Mouse (Mus musculus): ENCODE results near the gene Gm36028. TPM values are rescaled to one million over a fixed set of nuclear protein-coding genes. Genes with fewer than 3 reads are reported as not detected.

Gene Gm36028
- 0.19 TPM in 1 of 2 replicates, not detected in the other for polyA plus RNA-seq (2015; fragmentation: Nextera tagmentation; extraction: Ambion mirVana)

- Histone ChIP-seq H3K9me3 (ENCODE audit: control insufficient read depth, low read length) (no peaks in the 10 kb centered on the region), H3K9ac (ENCODE audit: low read depth, low read length) (no peak within 1 kb of the TSS), H3K27me3 (replicated peaks; ENCODE audit: control insufficient read depth, insufficient read depth, low read length) (no peaks in the 10 kb centered on the region), H3K4me1 (ENCODE audit: control insufficient read depth, insufficient read depth, low read depth, low read length) (no peaks in the 10 kb centered on the region), H3K4me3 (ENCODE audit: low read length) (no peak within 1 kb of the TSS), H3K36me3 (ENCODE audit: control insufficient read depth, insufficient read depth, low read length) (no peaks in the 10 kb centered on the region), H3K27ac (ENCODE audit: low read depth, low read length) (no peak within 1 kb of the TSS), H3K4me2 (ENCODE audit: low read length) (no peak within 1 kb of the TSS)
- WGBS: 91% methylated on average over 7 of the region's 7 CpGs
- ATAC-seq: no peak
Measured at GRCm38 (mm10) chr16:37861029-37861428, at the start of gene Gm36028. TSS of gene Gm36028 (minus strand) at chr16:37861146.

GRCm38 (mm10) chr16:37906456-37906855 lies 45.5 kb upstream of the Gm36028 start:
- no peaks in the 10 kb centered on the region for H3K27me3 ChIP-seq (replicated peaks; ENCODE audit: control insufficient read depth, insufficient read depth, low read length)
- H3K9ac ChIP-seq (ENCODE audit: low read depth, low read length): no peak overlapping the region
- no peak overlapping the region for H3K4me2 ChIP-seq (ENCODE audit: low read length)
- H3K4me3 ChIP-seq (ENCODE audit: low read length): no peak overlapping the region
- H3K4me1 ChIP-seq (ENCODE audit: control insufficient read depth, insufficient read depth, low read depth, low read length): no peaks in the 10 kb centered on the region
- 74% methylated on average over 3 of the region's 3 CpGs for WGBS
- no peak overlapping the region for H3K27ac ChIP-seq (ENCODE audit: low read depth, low read length)
- peaks cover 2% of the 10 kb centered on the region; the same call in 1 of the 2 replicates for H3K9me3 ChIP-seq (ENCODE audit: control insufficient read depth, low read length)
- ATAC-seq: no peak
- H3K36me3 ChIP-seq (ENCODE audit: control insufficient read depth, insufficient read depth, low read length): no peaks in the 10 kb centered on the region

- H3K4me1 ChIP-seq (ENCODE audit: control insufficient read depth, insufficient read depth, low read depth, low read length): no peaks in the 10 kb centered on the region
- WGBS: 51% methylated on average over 11 of the region's 11 CpGs
- no peaks in the 10 kb centered on the region for H3K36me3 ChIP-seq (ENCODE audit: control insufficient read depth, insufficient read depth, low read length)
- ATAC-seq: no peak
- H3K9me3 ChIP-seq (ENCODE audit: control insufficient read depth, low read length): peaks cover 2% of the 10 kb centered on the region; the same call in 1 of the 2 replicates
- no peak overlapping the region for H3K4me3 ChIP-seq (ENCODE audit: low read length)
- no peak overlapping the region for H3K9ac ChIP-seq (ENCODE audit: low read depth, low read length)
- H3K27ac ChIP-seq (ENCODE audit: low read depth, low read length): no peak overlapping the region
- no peaks in the 10 kb centered on the region for H3K27me3 ChIP-seq (replicated peaks; ENCODE audit: control insufficient read depth, insufficient read depth, low read length)
- H3K4me2 ChIP-seq (ENCODE audit: low read length): no peak overlapping the region
Measured at GRCm38 (mm10) chr16:37901318-37901717, 40.4 kb upstream of the Gm36028 start.

- ATAC-seq: peak; percentile 34; the same call in 1 of the 2 replicates
- H3K4me1 ChIP-seq (ENCODE audit: control insufficient read depth, insufficient read depth, low read depth, low read length): no peaks in the 10 kb centered on the region
- no peak overlapping the region for H3K27ac ChIP-seq (ENCODE audit: low read depth, low read length)
- H3K9ac ChIP-seq (ENCODE audit: low read depth, low read length): no peak overlapping the region
- WGBS: 35% methylated on average over 2 of the region's 2 CpGs
- no peak overlapping the region for H3K4me2 ChIP-seq (ENCODE audit: low read length)
- H3K27me3 ChIP-seq (replicated peaks; ENCODE audit: control insufficient read depth, insufficient read depth, low read length): no peaks in the 10 kb centered on the region
- H3K9me3 ChIP-seq (ENCODE audit: control insufficient read depth, low read length): peaks cover 2% of the 10 kb centered on the region; the same call in 1 of the 2 replicates
- H3K4me3 ChIP-seq (ENCODE audit: low read length): no peak overlapping the region
- no peaks in the 10 kb centered on the region for H3K36me3 ChIP-seq (ENCODE audit: control insufficient read depth, insufficient read depth, low read length)
Measured at GRCm38 (mm10) chr16:37899357-37899756, 38.4 kb upstream of the Gm36028 start.

GRCm38 (mm10) chr16:37898790-37899189 lies 37.8 kb upstream of the Gm36028 start:
- Histone ChIP-seq H3K4me1 (ENCODE audit: control insufficient read depth, insufficient read depth, low read depth, low read length) (no peaks in the 10 kb centered on the region), H3K27me3 (replicated peaks; ENCODE audit: control insufficient read depth, insufficient read depth, low read length) (no peaks in the 10 kb centered on the region), H3K27ac (ENCODE audit: low read depth, low read length) (no peak overlapping the region), H3K36me3 (ENCODE audit: control insufficient read depth, insufficient read depth, low read length) (no peaks in the 10 kb centered on the region), H3K4me2 (ENCODE audit: low read length) (no peak overlapping the region), H3K9me3 (ENCODE audit: control insufficient read depth, low read length) (no peaks in the 10 kb centered on the region), H3K9ac (ENCODE audit: low read depth, low read length) (no peak overlapping the region), H3K4me3 (ENCODE audit: low read length) (no peak overlapping the region)
- no peak for ATAC-seq
- WGBS: 83% methylated on average over 5 of the region's 5 CpGs

GRCm38 (mm10) chr16:37893942-37894341 lies 33.0 kb upstream of the Gm36028 start:
- ATAC-seq: no peak
- 94% methylated on average over 2 of the region's 2 CpGs for WGBS

GRCm38 (mm10) chr16:37893381-37893780 lies 32.4 kb upstream of the Gm36028 start:
- Histone ChIP-seq H3K36me3 (ENCODE audit: control insufficient read depth, insufficient read depth, low read length) (no peaks in the 10 kb centered on the region), H3K4me2 (ENCODE audit: low read length) (no peak overlapping the region), H3K27me3 (replicated peaks; ENCODE audit: control insufficient read depth, insufficient read depth, low read length) (no peaks in the 10 kb centered on the region), H3K9me3 (ENCODE audit: control insufficient read depth, low read length) (no peaks in the 10 kb centered on the region), H3K9ac (ENCODE audit: low read depth, low read length) (no peak overlapping the region), H3K27ac (ENCODE audit: low read depth, low read length) (no peak overlapping the region), H3K4me3 (ENCODE audit: low read length) (no peak overlapping the region), H3K4me1 (ENCODE audit: control insufficient read depth, insufficient read depth, low read depth, low read length) (no peaks in the 10 kb centered on the region)
- 63% methylated on average over 6 of the region's 6 CpGs for WGBS
- no peak for ATAC-seq

More at GRCm38 (mm10) chr16:37893942-37894341, 33.0 kb upstream of the Gm36028 start:
- no peaks in the 10 kb centered on the region for H3K36me3 ChIP-seq (ENCODE audit: control insufficient read depth, insufficient read depth, low read length)
- no peak overlapping the region for H3K9ac ChIP-seq (ENCODE audit: low read depth, low read length)
- H3K27ac ChIP-seq (ENCODE audit: low read depth, low read length): no peak overlapping the region
- H3K9me3 ChIP-seq (ENCODE audit: control insufficient read depth, low read length): no peaks in the 10 kb centered on the region
- H3K4me1 ChIP-seq (ENCODE audit: control insufficient read depth, insufficient read depth, low read depth, low read length): no peaks in the 10 kb centered on the region
- no peak overlapping the region for H3K4me3 ChIP-seq (ENCODE audit: low read length)
- no peak overlapping the region for H3K4me2 ChIP-seq (ENCODE audit: low read length)
- H3K27me3 ChIP-seq (replicated peaks; ENCODE audit: control insufficient read depth, insufficient read depth, low read length): no peaks in the 10 kb centered on the region

- no peaks in the 10 kb centered on the region for H3K4me1 ChIP-seq (ENCODE audit: control insufficient read depth, insufficient read depth, low read depth, low read length)
- no peak for ATAC-seq
- H3K27ac ChIP-seq (ENCODE audit: low read depth, low read length): no peak overlapping the region
Measured at GRCm38 (mm10) chr16:37892667-37893066, 31.7 kb upstream of the Gm36028 start.

GRCm38 (mm10) chr16:37888986-37889385 lies 28.0 kb upstream of the Gm36028 start:
- H3K9me3 ChIP-seq (ENCODE audit: control insufficient read depth, low read length): no peaks in the 10 kb centered on the region
- no peaks in the 10 kb centered on the region for H3K27me3 ChIP-seq (replicated peaks; ENCODE audit: control insufficient read depth, insufficient read depth, low read length)
- H3K9ac ChIP-seq (ENCODE audit: low read depth, low read length): no peak overlapping the region
- no peak overlapping the region for H3K27ac ChIP-seq (ENCODE audit: low read depth, low read length)
- H3K36me3 ChIP-seq (ENCODE audit: control insufficient read depth, insufficient read depth, low read length): no peaks in the 10 kb centered on the region
- H3K4me3 ChIP-seq (ENCODE audit: low read length): no peak overlapping the region
- 92% methylated on average over 3 of the region's 3 CpGs for WGBS
- no peak overlapping the region for H3K4me2 ChIP-seq (ENCODE audit: low read length)
- no peak for ATAC-seq
- no peaks in the 10 kb centered on the region for H3K4me1 ChIP-seq (ENCODE audit: control insufficient read depth, insufficient read depth, low read depth, low read length)

More at GRCm38 (mm10) chr16:37892667-37893066, 31.7 kb upstream of the Gm36028 start:
- Histone ChIP-seq H3K27me3 (replicated peaks; ENCODE audit: control insufficient read depth, insufficient read depth, low read length) (no peaks in the 10 kb centered on the region), H3K4me3 (ENCODE audit: low read length) (no peak overlapping the region), H3K9me3 (ENCODE audit: control insufficient read depth, low read length) (no peaks in the 10 kb centered on the region), H3K9ac (ENCODE audit: low read depth, low read length) (no peak overlapping the region), H3K36me3 (ENCODE audit: control insufficient read depth, insufficient read depth, low read length) (no peaks in the 10 kb centered on the region), H3K4me2 (ENCODE audit: low read length) (no peak overlapping the region)
- WGBS: 28% methylated on average over 2 of the region's 2 CpGs

GRCm38 (mm10) chr16:37881168-37881567 lies 20.2 kb upstream of the Gm36028 start:
- H3K9me3 ChIP-seq (ENCODE audit: control insufficient read depth, low read length): no peaks in the 10 kb centered on the region
- peaks cover 21% of the 10 kb centered on the region for H3K36me3 ChIP-seq (ENCODE audit: control insufficient read depth, insufficient read depth, low read length)
- peaks cover 4% of the 10 kb centered on the region for H3K4me1 ChIP-seq (ENCODE audit: control insufficient read depth, insufficient read depth, low read depth, low read length)
- no peak overlapping the region for H3K4me2 ChIP-seq (ENCODE audit: low read length)
- WGBS: 90% methylated on average over 2 of the region's 2 CpGs
- no peaks in the 10 kb centered on the region for H3K27me3 ChIP-seq (replicated peaks; ENCODE audit: control insufficient read depth, insufficient read depth, low read length)
- no peak overlapping the region for H3K9ac ChIP-seq (ENCODE audit: low read depth, low read length)
- no peak for ATAC-seq
- H3K4me3 ChIP-seq (ENCODE audit: low read length): no peak overlapping the region
- no peak overlapping the region for H3K27ac ChIP-seq (ENCODE audit: low read depth, low read length)

Data from hindbrain, embryonic 16.5 days (tissue).